Mouse (Mus musculus): ENCODE measurements at regions not wholly inside any gene's neighbourhood (a gene's known extent, or its start where the extent isn't known, plus 50 kb on each side); places are given as distances from the start of the nearest gene placed in this dataset.

- DNase-seq = no peak
Observed at GRCm38 (mm10) chr5:129449931-129450573, 51.0 kb upstream of the Sfswap start.
